Mouse (Mus musculus) myocyte (in vitro differentiated cells): ENCODE measurements at regions not wholly inside any gene's neighbourhood (a gene's known extent, or its start where the extent isn't known, plus 50 kb on each side); places are given as distances from the start of the nearest gene placed in this dataset.

Experiments
- H3K27me3 ChIP-seq: one replicate; pipeline ENCODE4 v1.6.1; 2011; ENCODE audit not compliant: control insufficient read depth, insufficient read depth, insufficient read length
- H3K36me3 ChIP-seq: one replicate; pipeline ENCODE4 v1.6.1; 2011; ENCODE audit not compliant: control insufficient read depth, insufficient read depth
- H3K4me2 ChIP-seq: one replicate; pipeline ENCODE4 v1.6.1; 2011; ENCODE audit warnings: low read depth, control low read depth
- H3K4me3 ChIP-seq: one replicate; pipeline ENCODE4 v1.5.1; 2011; ENCODE audit warnings: mild to moderate bottlenecking, control low read depth, moderate library complexity
- H3K79me2 ChIP-seq: one replicate; pipeline ENCODE4 v1.6.1; 2011; ENCODE audit not compliant: control insufficient read depth, insufficient read depth
- H3ac ChIP-seq: one replicate; pipeline ENCODE4 v1.6.1; 2011; ENCODE audit not compliant: control insufficient read depth, insufficient read length
- CEBPB ChIP-seq: IDR thresholded peaks from 2 replicates; pipeline ENCODE4 v1.6.1; 2011; ENCODE audit warnings: mild to moderate bottlenecking, moderate library complexity; ENCODE audit not compliant: poor library complexity, insufficient read depth, severe bottlenecking
- E2F4 ChIP-seq: IDR thresholded peaks from one replicate; pipeline ENCODE4 v1.6.1; 2011; ENCODE audit warnings: mild to moderate bottlenecking, control low read depth, moderate library complexity; ENCODE audit not compliant: insufficient read depth
- MAX ChIP-seq: IDR thresholded peaks from one replicate; pipeline ENCODE4 v1.6.1; 2011; ENCODE audit warnings: low read depth, mild to moderate bottlenecking, control low read depth
- MYOD1 ChIP-seq, 3 experiments: IDR thresholded peaks; one replicate each; pipeline ENCODE4 v1.6.1; 2011; ENCODE audit warnings: control low read depth in 2 of 3, low read depth in 2 of 3, mild to moderate bottlenecking in 2 of 3, moderate library complexity in 1 of 3; ENCODE audit not compliant: insufficient read length in 2 of 3, control insufficient read depth in 1 of 3
- MYOG ChIP-seq, 3 experiments: IDR thresholded peaks; one replicate each; pipeline ENCODE4 v1.6.1; 2011; ENCODE audit warnings: control low read depth in 2 of 3, low read depth in 2 of 3, mild to moderate bottlenecking in 2 of 3; ENCODE audit not compliant: insufficient read length in 2 of 3, control insufficient read depth in 1 of 3, insufficient read depth in 1 of 3
- POLR2A ChIP-seq: IDR thresholded peaks from one replicate; pipeline ENCODE4 v1.6.1; 2011; ENCODE audit warnings: low read depth, mild to moderate bottlenecking, control low read depth, moderate library complexity; ENCODE audit not compliant: insufficient read length
- POLR2AphosphoS2 ChIP-seq: IDR thresholded peaks from one replicate; pipeline ENCODE4 v1.6.1; 2011; ENCODE audit warnings: low read depth, control low read depth; ENCODE audit not compliant: insufficient read length
- REST ChIP-seq: IDR thresholded peaks from one replicate; pipeline ENCODE4 v1.6.1; 2011; ENCODE audit warnings: mild to moderate bottlenecking, control low read depth, moderate library complexity; ENCODE audit not compliant: insufficient read depth, insufficient read length
- SRF ChIP-seq: IDR thresholded peaks from one replicate; pipeline ENCODE4 v1.6.1; 2011; ENCODE audit warnings: low read depth; ENCODE audit not compliant: control insufficient read depth, insufficient read length
- TCF12 ChIP-seq: IDR thresholded peaks from one replicate; pipeline ENCODE4 v1.6.1; 2011; ENCODE audit warnings: mild to moderate bottlenecking, control low read depth; ENCODE audit not compliant: poor library complexity, insufficient read depth, severe bottlenecking
- TCF3 ChIP-seq: IDR thresholded peaks from one replicate; pipeline ENCODE4 v1.6.1; 2011; ENCODE audit warnings: low read depth, control low read depth; ENCODE audit not compliant: insufficient read length
- USF1 ChIP-seq: IDR thresholded peaks from one replicate; pipeline ENCODE4 v1.6.1; 2011; ENCODE audit warnings: low read depth, mild to moderate bottlenecking, control low read depth, moderate library complexity

- H3ac ChIP-seq = no peak overlapping the region
- TF ChIP-seq CEBPB = no peak
- TF ChIP-seq MAX = no peak
- no peak for TF ChIP-seq POLR2A
- no peak for TF ChIP-seq USF1
- no peak for TF ChIP-seq MYOG (IDR thresholded peaks at IDR 0.05; ENCODE audit: control insufficient read depth in 1 of 3, insufficient read depth in 1 of 3, insufficient read length in 2 of 3, low read depth in 2 of 3)
- no peak for TF ChIP-seq MYOD1 (IDR thresholded peaks at IDR 0.05; ENCODE audit: control insufficient read depth in 1 of 3, insufficient read length in 2 of 3, low read depth in 2 of 3)
- no peak for TF ChIP-seq E2F4
- no peak for TF ChIP-seq POLR2AphosphoS2
- TF ChIP-seq SRF = no peak
- TF ChIP-seq REST = no peak
- no peak for TF ChIP-seq TCF12
- no peak for TF ChIP-seq TCF3
These were observed 95.9 kb upstream of the Serp2 start for GRCm38 (mm10) chr14:76652356-76653126.

DNA sequence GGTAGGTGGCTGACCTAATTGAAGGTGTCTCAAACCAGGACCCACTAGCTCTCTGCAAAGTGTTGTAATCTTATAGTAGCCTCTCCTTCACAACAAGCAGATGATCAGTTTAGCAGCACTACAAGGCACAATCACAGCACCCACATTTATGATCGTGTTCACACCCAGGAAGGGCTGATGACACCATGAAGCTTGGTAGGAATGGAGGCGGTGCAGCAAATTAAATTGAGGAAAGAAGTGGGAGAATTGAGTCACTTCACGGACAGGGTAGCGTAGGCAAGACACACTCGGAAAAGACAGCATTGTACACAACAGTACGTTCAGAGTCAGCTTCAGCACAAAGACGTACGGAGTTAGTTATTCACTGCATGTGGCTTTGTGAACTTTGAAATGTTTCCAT lies 94.4 kb upstream of the Serp2 start:
- Histone ChIP-seq H3K4me3 (no peak overlapping the region), H3K27me3 (no peaks in the 10 kb centered on the region), H3ac (no peak overlapping the region), H3K36me3 (no peaks in the 10 kb centered on the region), H3K79me2 (no peaks in the 10 kb centered on the region), H3K4me2 (no peak overlapping the region)
- TF ChIP-seq REST (no peak), TCF12 (no peak), E2F4 (no peak), MYOG (IDR thresholded peaks at IDR 0.05; ENCODE audit: control insufficient read depth in 1 of 3, insufficient read depth in 1 of 3, insufficient read length in 2 of 3, low read depth in 2 of 3) (no peak), POLR2A (no peak), SRF (no peak), CEBPB (no peak), POLR2AphosphoS2 (no peak), USF1 (no peak), MYOD1 (IDR thresholded peaks at IDR 0.05; ENCODE audit: control insufficient read depth in 1 of 3, insufficient read length in 2 of 3, low read depth in 2 of 3) (no peak), MAX (no peak), TCF3 (no peak)

More at GRCm38 (mm10) chr14:76652356-76653126, 95.9 kb upstream of the Serp2 start:
- H3K27me3 ChIP-seq = no peaks in the 10 kb centered on the region
- H3K36me3 ChIP-seq = no peaks in the 10 kb centered on the region
- no peak overlapping the region for H3K4me2 ChIP-seq
- no peaks in the 10 kb centered on the region for H3K79me2 ChIP-seq
- no peak overlapping the region for H3K4me3 ChIP-seq

DNA sequence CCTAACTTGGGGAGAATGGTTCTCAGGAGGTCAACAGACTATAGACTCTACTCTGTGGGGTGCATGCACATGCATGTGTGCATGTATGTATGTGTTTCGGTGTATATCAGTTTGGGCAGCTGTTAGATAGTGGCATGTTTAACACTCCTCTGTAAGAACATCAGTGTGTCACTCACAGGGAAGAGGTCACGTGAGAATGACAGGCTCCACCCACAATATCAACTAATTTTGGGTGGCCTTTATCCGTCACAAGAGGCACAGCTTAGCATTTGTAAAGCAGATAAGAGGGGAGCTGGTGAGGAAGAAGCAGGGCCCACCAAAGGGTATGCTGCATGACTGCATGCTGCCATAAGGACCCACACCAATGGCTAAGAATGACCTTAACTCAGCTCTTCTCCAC lies 93.2 kb upstream of the Serp2 start:
- TF ChIP-seq POLR2A = no peak
- TF ChIP-seq SRF = no peak
- H3ac ChIP-seq = no peak overlapping the region
- H3K36me3 ChIP-seq = no peaks in the 10 kb centered on the region
- H3K4me2 ChIP-seq = no peak overlapping the region
- no peak overlapping the region for H3K4me3 ChIP-seq
- no peaks in the 10 kb centered on the region for H3K79me2 ChIP-seq
- H3K27me3 ChIP-seq = no peaks in the 10 kb centered on the region

DNA sequence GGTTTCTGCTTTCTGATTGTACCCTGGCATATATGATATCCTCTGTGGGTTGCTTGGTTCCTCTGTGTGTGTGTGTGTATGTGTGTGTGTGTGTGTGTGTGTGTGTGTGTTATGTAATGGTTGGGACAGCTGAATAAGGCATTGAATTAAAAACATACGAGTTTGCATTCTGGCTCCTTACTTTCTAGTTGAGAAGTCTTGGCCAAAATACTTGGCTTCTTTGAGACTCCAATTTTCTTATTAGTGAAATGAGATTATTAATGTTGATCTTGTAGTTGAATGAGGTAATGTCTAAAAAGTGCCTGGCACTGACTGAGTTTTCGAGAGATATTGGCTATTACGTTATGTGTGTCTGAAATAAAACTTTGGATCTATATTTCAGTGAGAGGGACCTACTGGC lies 88.0 kb upstream of the Serp2 start:
- TF ChIP-seq MYOD1 (IDR thresholded peaks at IDR 0.05; ENCODE audit: control insufficient read depth in 1 of 3, insufficient read length in 2 of 3, low read depth in 2 of 3) (no peak), TCF12 (no peak), SRF (no peak), REST (no peak), USF1 (no peak), MYOG (IDR thresholded peaks at IDR 0.05; ENCODE audit: control insufficient read depth in 1 of 3, insufficient read depth in 1 of 3, insufficient read length in 2 of 3, low read depth in 2 of 3) (no peak), E2F4 (no peak), CEBPB (no peak), POLR2A (no peak), POLR2AphosphoS2 (no peak)
- Histone ChIP-seq H3ac (no peak overlapping the region), H3K4me3 (no peak overlapping the region), H3K27me3 (no peaks in the 10 kb centered on the region), H3K36me3 (no peaks in the 10 kb centered on the region), H3K79me2 (no peaks in the 10 kb centered on the region), H3K4me2 (no peak overlapping the region)
